Mouse (Mus musculus): ENCODE results near the gene Actr5.

Gene Actr5

GRCm38 (mm10) chr2:158667671-158668432 is 43.2 kb downstream of the Actr5 start:
- peak; percentile 71 for DNase-seq

GRCm38 (mm10) chr2:158668433-158669010 is 43.8 kb downstream of the Actr5 start:
- DNase-seq: peak; percentile 32

GRCm38 (mm10) chr2:158669199-158670195 is 44.8 kb downstream of the Actr5 start:
- no peak for DNase-seq

- no peak for DNase-seq
These were observed 45.9 kb downstream of the Actr5 start for GRCm38 (mm10) chr2:158670571-158670970.

- no peak for DNase-seq
These were observed 48.1 kb downstream of the Actr5 start for GRCm38 (mm10) chr2:158672829-158673228.

GRCm38 (mm10) chr2:158673493-158673892 is 48.8 kb downstream of the Actr5 start:
- DNase-seq: no peak

- no peak for DNase-seq
These were observed 49.4 kb downstream of the Actr5 start for GRCm38 (mm10) chr2:158674131-158674530.

- no peak for DNase-seq
These were observed 50.1 kb downstream of the Actr5 start for GRCm38 (mm10) chr2:158674759-158675158.

GRCm38 (mm10) chr2:158675161-158675560 is 50.5 kb downstream of the Actr5 start:
- DNase-seq: no peak

GRCm38 (mm10) chr2:158675907-158676533 is 51.3 kb downstream of the Actr5 start:
- no peak for DNase-seq

- no peak for DNase-seq
These were observed 53.3 kb downstream of the Actr5 start for GRCm38 (mm10) chr2:158677946-158678345.

- no peak for DNase-seq
These were observed 54.4 kb downstream of the Actr5 start for GRCm38 (mm10) chr2:158679091-158679490.

- DNase-seq: no peak
These were observed 55.7 kb downstream of the Actr5 start for GRCm38 (mm10) chr2:158680357-158680889.

GRCm38 (mm10) chr2:158681714-158682113 is 57.0 kb downstream of the Actr5 start:
- DNase-seq: no peak

- DNase-seq: no peak
These were observed 57.8 kb downstream of the Actr5 start for GRCm38 (mm10) chr2:158682344-158683037.

GRCm38 (mm10) chr2:158683038-158683413 is 58.3 kb downstream of the Actr5 start:
- no peak for DNase-seq

GRCm38 (mm10) chr2:158684247-158684843 is 59.7 kb downstream of the Actr5 start:
- DNase-seq: no peak

- DNase-seq: no peak
These were observed 60.2 kb downstream of the Actr5 start for GRCm38 (mm10) chr2:158684910-158685309.

- no peak for DNase-seq
These were observed 61.7 kb downstream of the Actr5 start for GRCm38 (mm10) chr2:158686394-158686793.

GRCm38 (mm10) chr2:158687804-158688241 is 63.1 kb downstream of the Actr5 start:
- DNase-seq: peak; percentile 76
